Mouse (Mus musculus) heart, embryonic 14.5 days (tissue): Measurements from ENCODE around the gene Ubr4. TPM values are rescaled to one million over a fixed set of nuclear protein-coding genes. Genes with fewer than 3 reads are reported as not detected.

Experiments used
- ATAC-seq: fragments of 200-750 bp; cut with Nextera tagmentation; 2 replicates; pipeline ENCODE4 v1.8.0; 2017; ENCODE audit warnings: low read depth, moderate TSS enrichment; ENCODE audit not compliant: insufficient number of reproducible peaks, insufficient read depth, low FRiP score
- H3K27ac ChIP-seq, 2 experiments: fragments of 200-500 bp in 1 of 2; fragments of 300-500 bp in 1 of 2; sonication (generic) in 1 of 2; replicated peaks in 1 of 2; 2 replicates each; pipeline ENCODE4 v1.5.1; 2012 to 2014; ENCODE audit warnings: low read depth in 2 of 2, low read length in 2 of 2, control low read depth in 1 of 2, mild to moderate bottlenecking in 1 of 2, mixed read lengths in 1 of 2; ENCODE audit not compliant: control insufficient read depth in 1 of 2, insufficient read depth in 1 of 2
- H3K27me3 ChIP-seq: fragments of 300-500 bp; sonication (generic); 2 replicates; pipeline ENCODE4 v1.6.1; 2014; ENCODE audit warnings: mild to moderate bottlenecking, low read length, control low read depth; ENCODE audit not compliant: control insufficient read depth, insufficient read depth
- H3K36me3 ChIP-seq: fragments of 300-500 bp; sonication (generic); 2 replicates; pipeline ENCODE4 v1.6.1; 2014; ENCODE audit warnings: mild to moderate bottlenecking, control low read depth, low read length, mixed read lengths; ENCODE audit not compliant: control insufficient read depth, insufficient read depth
- H3K4me1 ChIP-seq, 2 experiments: fragments of 200-500 bp in 1 of 2; fragments of 300-500 bp in 1 of 2; sonication (generic) in 1 of 2; 2 replicates each; pipeline ENCODE4 v1.6.1; 2012 to 2014; ENCODE audit warnings: low read length in 2 of 2, control low read depth in 1 of 2, mixed read lengths in 1 of 2; ENCODE audit not compliant: control insufficient read depth in 2 of 2, insufficient read depth in 2 of 2
- H3K4me2 ChIP-seq: fragments of 300-500 bp; sonication (generic); 2 replicates; pipeline ENCODE4 v1.6.1; 2014; ENCODE audit warnings: mild to moderate bottlenecking, low read length
- H3K4me3 ChIP-seq, 2 experiments: fragments of 200-500 bp in 1 of 2; fragments of 300-500 bp in 1 of 2; sonication (generic) in 1 of 2; 2 replicates each; pipeline ENCODE4 v1.5.1; 2012 to 2014; ENCODE audit warnings: low read length in 2 of 2, mild to moderate bottlenecking in 2 of 2, control low read depth in 1 of 2, low read depth in 1 of 2, moderate library complexity in 1 of 2; ENCODE audit not compliant: control insufficient read depth in 1 of 2, insufficient read depth in 1 of 2
- H3K9ac ChIP-seq: fragments of 300-500 bp; sonication (generic); 2 replicates; pipeline ENCODE4 v1.6.1; 2014; ENCODE audit warnings: mild to moderate bottlenecking, low read length
- H3K9me3 ChIP-seq: fragments of 300-500 bp; sonication (generic); 2 replicates; pipeline ENCODE4 v1.6.1; 2016; ENCODE audit warnings: low read length, control low read depth; ENCODE audit not compliant: control insufficient read depth
- WGBS: fragments of 180-500 bp; shearing (Covaris S2); extraction: QIAGEN DNeasy Blood & Tissue Kit; methylation state at CpG from one replicate; pipeline ENCODE4 v1.1.7; 2014; 5-methylcytosine and 5-hydroxymethylcytosine counted together
- polyA plus RNA-seq: library from polyadenylated mRNA; unstranded; fragments of >200 nt; fragmentation: Nextera tagmentation; extraction: Ambion mirVana; gene quantifications from 2 replicates; pipeline ENCODE4 v1.2.1, GENCODE M21; 2014

Gene Ubr4
- polyA plus RNA-seq, 1 experiment from 2014 or later: 63.8 TPM

GRCm38 (mm10) chr4:139400487-139400886 is 48.1 kb downstream of the Ubr4 start:
- no peak overlapping the region for H3K9ac ChIP-seq
- no peak overlapping the region for H3K27ac ChIP-seq
- H3K27me3 ChIP-seq: no peaks in the 10 kb centered on the region
- WGBS: 94% methylated on average over 5 of the region's 5 CpGs
- H3K36me3 ChIP-seq: peaks cover 94% of the 10 kb centered on the region
- no peak for ATAC-seq
- no peak overlapping the region for H3K4me2 ChIP-seq
- H3K9me3 ChIP-seq: no peaks in the 10 kb centered on the region
- H3K4me3 ChIP-seq: no peak overlapping the region
- H3K4me1 ChIP-seq: peaks cover 0 to 2% of the 10 kb centered on the region in 2 experiments; a peak in 2 of 4 replicates

GRCm38 (mm10) chr4:139403214-139403613 is 50.8 kb downstream of the Ubr4 start:
- no peak overlapping the region for H3K4me2 ChIP-seq
- ATAC-seq: no peak
- peaks cover 98% of the 10 kb centered on the region for H3K36me3 ChIP-seq
- H3K9ac ChIP-seq: no peak overlapping the region
- H3K9me3 ChIP-seq: no peaks in the 10 kb centered on the region
- H3K4me3 ChIP-seq: no peak overlapping the region
- H3K4me1 ChIP-seq: no peaks in the 10 kb centered on the region
- no peak overlapping the region for H3K27ac ChIP-seq
- 81% methylated on average over 14 of the region's 14 CpGs for WGBS
- H3K27me3 ChIP-seq: no peaks in the 10 kb centered on the region

DNA sequence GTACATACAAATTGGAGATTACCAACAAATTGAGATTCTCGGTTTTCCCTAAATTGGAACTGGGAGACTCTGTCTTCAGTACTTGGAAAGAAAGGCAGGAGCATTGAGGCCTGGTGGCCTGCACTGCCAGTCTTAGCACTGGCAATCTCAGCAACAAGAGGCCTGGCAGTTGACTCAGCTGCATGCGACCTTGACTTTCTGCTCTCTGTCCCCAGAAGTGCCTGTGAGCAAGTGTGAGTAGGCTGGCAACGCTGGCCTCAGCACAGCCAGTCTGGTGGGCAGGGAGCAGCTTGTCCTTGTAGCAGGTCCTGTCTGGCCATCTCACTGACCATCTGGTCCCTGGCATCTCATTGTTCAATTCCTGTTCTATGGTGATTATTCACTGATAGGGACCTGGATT is 58.9 kb downstream of the Ubr4 start:
- peaks cover 100% of the 10 kb centered on the region for H3K36me3 ChIP-seq
- 69% methylated on average over 3 of the region's 3 CpGs for WGBS
- H3K4me1 ChIP-seq: no peaks in the 10 kb centered on the region
- no peaks in the 10 kb centered on the region for H3K27me3 ChIP-seq
- ATAC-seq: no peak
- no peak overlapping the region for H3K9ac ChIP-seq
- no peak overlapping the region for H3K4me2 ChIP-seq
- H3K27ac ChIP-seq: no peak overlapping the region
- H3K9me3 ChIP-seq: no peaks in the 10 kb centered on the region
- no peak overlapping the region for H3K4me3 ChIP-seq

DNA sequence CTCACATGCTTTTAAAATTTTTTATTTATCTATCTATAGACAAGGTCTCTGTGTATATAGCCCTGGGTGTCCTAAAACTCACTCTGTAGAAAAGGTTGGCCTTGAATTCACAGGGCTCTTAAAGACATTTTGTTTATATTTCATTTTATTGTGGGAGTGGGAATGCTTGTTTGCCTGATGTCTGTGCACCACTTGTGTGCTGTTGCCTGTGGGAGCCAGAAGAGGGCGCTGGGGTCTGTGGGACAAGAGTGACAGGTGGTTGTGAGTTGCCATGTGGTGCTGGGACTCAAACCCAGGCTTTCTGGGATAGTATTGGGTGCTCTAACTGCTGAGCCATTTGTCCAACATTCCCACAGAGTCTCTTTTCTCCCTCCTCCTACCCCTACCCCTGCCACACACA is 65.5 kb downstream of the Ubr4 start:
- no peak for ATAC-seq
- Histone ChIP-seq H3K4me3 (no peak overlapping the region), H3K9ac (no peak overlapping the region), H3K36me3 (peaks cover 100% of the 10 kb centered on the region), H3K9me3 (no peaks in the 10 kb centered on the region), H3K27me3 (no peaks in the 10 kb centered on the region), H3K27ac (no peak overlapping the region), H3K4me1 (no peaks in the 10 kb centered on the region), H3K4me2 (no peak overlapping the region)
- 63% methylated on average over 1 of the region's 1 CpGs for WGBS

GRCm38 (mm10) chr4:139421621-139422020 is 69.2 kb downstream of the Ubr4 start:
- ATAC-seq: no peak
- 86% methylated on average over 7 of the region's 7 CpGs for WGBS

GRCm38 (mm10) chr4:139422409-139422808 is 70.0 kb downstream of the Ubr4 start:
- H3K36me3 ChIP-seq: peaks cover 100% of the 10 kb centered on the region
- no peak overlapping the region for H3K9ac ChIP-seq
- no peak overlapping the region for H3K4me2 ChIP-seq
- H3K27me3 ChIP-seq: no peaks in the 10 kb centered on the region
- no peak overlapping the region for H3K27ac ChIP-seq
- no peaks in the 10 kb centered on the region for H3K9me3 ChIP-seq
- H3K4me3 ChIP-seq: no peak overlapping the region
- H3K4me1 ChIP-seq: no peaks in the 10 kb centered on the region
- 90% methylated on average over 2 of the region's 2 CpGs for WGBS
- no peak for ATAC-seq

More at GRCm38 (mm10) chr4:139421621-139422020, 69.2 kb downstream of the Ubr4 start:
- no peaks in the 10 kb centered on the region for H3K9me3 ChIP-seq
- no peak overlapping the region for H3K9ac ChIP-seq
- H3K4me1 ChIP-seq: no peaks in the 10 kb centered on the region
- no peak overlapping the region for H3K4me2 ChIP-seq
- H3K4me3 ChIP-seq: no peak overlapping the region
- H3K27me3 ChIP-seq: no peaks in the 10 kb centered on the region
- no peak overlapping the region for H3K27ac ChIP-seq
- peaks cover 100% of the 10 kb centered on the region for H3K36me3 ChIP-seq

GRCm38 (mm10) chr4:139423270-139423669 is 70.9 kb downstream of the Ubr4 start:
- Histone ChIP-seq H3K9ac (no peak overlapping the region), H3K4me3 (no peak overlapping the region), H3K36me3 (peaks cover 100% of the 10 kb centered on the region), H3K4me1 (no peaks in the 10 kb centered on the region), H3K27ac (no peak overlapping the region), H3K9me3 (no peaks in the 10 kb centered on the region), H3K4me2 (no peak overlapping the region), H3K27me3 (no peaks in the 10 kb centered on the region)
- ATAC-seq: no peak
- 68% methylated on average over 2 of the region's 2 CpGs for WGBS

DNA sequence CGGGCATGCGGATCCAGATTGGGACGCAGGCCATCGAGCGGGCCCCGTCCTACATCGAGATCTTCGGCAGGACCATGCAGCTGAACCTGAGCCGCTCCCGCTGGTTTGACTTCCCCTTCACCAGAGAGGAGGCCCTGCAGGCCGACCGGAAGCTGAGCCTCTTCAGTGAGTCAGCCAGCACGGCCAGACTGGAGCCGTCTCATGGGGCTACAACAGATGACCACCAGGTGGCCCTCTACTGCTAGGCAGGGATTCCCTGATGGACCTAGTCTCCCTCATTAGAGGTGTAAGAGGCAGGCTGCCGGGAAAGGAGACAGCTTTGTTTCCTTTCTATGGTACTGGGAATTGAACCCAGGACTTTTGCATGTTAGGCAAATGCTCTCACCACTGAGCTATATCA is 77.8 kb downstream of the Ubr4 start:
- 33% methylated on average over 15 of the region's 15 CpGs for WGBS
- Histone ChIP-seq H3K4me2 (no peak overlapping the region), H3K27ac (peak overlapping the region in 1 of 2 experiments; percentile 92; a peak in 1 of 4 replicates), H3K36me3 (peaks cover 95% of the 10 kb centered on the region), H3K27me3 (no peaks in the 10 kb centered on the region), H3K9ac (no peak overlapping the region), H3K4me3 (no peak overlapping the region), H3K9me3 (no peaks in the 10 kb centered on the region), H3K4me1 (peaks cover 21 to 31% of the 10 kb centered on the region in 2 experiments)
- peak; percentile 48; the same call in 1 of the 2 replicates for ATAC-seq
